Comparison of ENCODE assay signal across 7 mouse cellular contexts in the genomic region with DNA sequence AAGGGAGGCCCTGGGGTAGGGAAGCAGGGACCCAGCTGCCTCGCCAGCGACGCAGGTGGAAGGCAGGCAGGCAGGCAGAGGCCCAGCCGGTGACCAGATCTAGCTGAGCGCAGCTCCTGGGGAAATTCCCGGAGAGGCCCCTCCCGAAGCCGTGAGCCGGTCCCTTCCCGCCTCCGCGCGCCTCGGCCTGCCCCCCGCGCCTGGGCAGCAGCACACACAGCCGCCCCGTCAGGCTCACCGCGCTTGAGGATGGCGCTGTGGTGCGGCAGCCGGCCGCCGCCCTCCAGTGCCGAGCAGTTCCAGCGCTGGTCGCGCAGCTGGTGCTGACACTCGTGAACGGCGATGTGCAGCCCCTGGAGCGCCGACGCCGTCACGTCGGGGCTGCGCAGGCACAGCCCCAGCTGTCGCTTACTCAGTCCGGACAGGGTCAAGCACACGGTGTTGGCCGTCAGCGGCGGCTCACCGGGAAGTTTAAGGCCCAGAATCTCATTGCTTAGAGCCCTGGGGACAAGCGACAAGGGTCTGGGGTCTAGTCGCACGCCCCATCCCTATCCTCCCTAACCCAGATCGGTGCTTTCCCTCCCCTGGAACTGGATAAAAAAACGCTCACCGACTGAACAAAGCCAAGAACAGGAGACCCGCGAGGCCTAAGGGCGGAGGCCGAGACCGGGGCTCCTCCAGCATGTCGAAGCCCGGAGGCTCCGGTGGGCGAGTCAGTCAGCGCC. TPM values are rescaled to one million over a fixed set of nuclear protein-coding genes. Genes with fewer than 3 reads are reported as not detected.
DNase-seq lines count a peak whose midpoint lies in the region; ATAC-seq lines count a peak whose summit lies in the region.

No protein-coding gene starts in this region.

- H3K27ac ChIP-seq in forebrain, embryonic 15.5 days (replicated peaks) = no peak overlapping the region
- H3K27ac ChIP-seq in midbrain, embryonic 12.5 days (replicated peaks) = no peak overlapping the region

- 2% methylated on average over 61 of the region's 62 CpGs for WGBS in forebrain, embryonic 15.5 days
- under 1% methylated on average over 57 of the region's 62 CpGs for WGBS in midbrain, embryonic 12.5 days

- peak overlapping the region; percentile 24 for H3K4me3 ChIP-seq in forebrain, embryonic 15.5 days
- peak overlapping the region; percentile 31 for H3K4me3 ChIP-seq in midbrain, embryonic 12.5 days

- no peak; the same call in 1 of the 2 replicates for ATAC-seq in forebrain, embryonic 15.5 days (replicated peaks)
- peak; percentile 61 for ATAC-seq in midbrain, embryonic 12.5 days (ENCODE audit: low FRiP score, low read depth)

- H3K4me1 ChIP-seq in forebrain, embryonic 15.5 days = peaks cover 28% of the 10 kb centered on the region
- H3K4me1 ChIP-seq in midbrain, embryonic 12.5 days = peaks cover 43% of the 10 kb centered on the region

- DNase-seq in 3134 (ENCODE audit: extremely low read depth, insufficient read length, low spot score) = peak; percentile 66
- DNase-seq in CD4-positive helper T cell, adult 2 months (ENCODE audit: low read depth, low spot score) = peak; percentile 73
- peak; percentile 67 for DNase-seq in kidney, postnatal 10 days
- DNase-seq in left cerebral cortex, adult 9 months (ENCODE audit: low spot score in 2 of 2) = no peak
- no peak for DNase-seq in urinary bladder, postnatal 4 days (ENCODE audit: low spot score in 2 of 2)

- peaks cover 98% of the 10 kb centered on the region for H3K27me3 ChIP-seq in forebrain, embryonic 15.5 days
- H3K27me3 ChIP-seq in midbrain, embryonic 12.5 days = peaks cover 100% of the 10 kb centered on the region

- 0 out of 2 replicates have a peak overlapping the region, but pooled peaks have one; percentile 25 for H3K9ac ChIP-seq in forebrain, embryonic 15.5 days (replicated peaks)
- 0 out of 2 replicates have a peak overlapping the region, but pooled peaks have one; percentile 15 for H3K9ac ChIP-seq in midbrain, embryonic 12.5 days (replicated peaks)

- H3K4me2 ChIP-seq in forebrain, embryonic 15.5 days (replicated peaks) = peak overlapping the region; percentile 32
- peak overlapping the region; percentile 47 for H3K4me2 ChIP-seq in midbrain, embryonic 12.5 days (replicated peaks)

- H3K9me3 ChIP-seq in forebrain, embryonic 15.5 days = no peaks in the 10 kb centered on the region
- H3K9me3 ChIP-seq in midbrain, embryonic 12.5 days = no peaks in the 10 kb centered on the region

- H3K36me3 ChIP-seq in forebrain, embryonic 15.5 days = no peaks in the 10 kb centered on the region
- no peaks in the 10 kb centered on the region for H3K36me3 ChIP-seq in midbrain, embryonic 12.5 days

RNA-seq across cellular contexts. Expression of a gene that starts 1.5 kb away (rescaled TPM):
- polyA plus RNA-seq in forebrain, embryonic 15.5 days (2015; fragmentation: Nextera tagmentation; extraction: Ambion mirVana) = not detected in 2 replicates
- 0.14 and 0.34 TPM in 2 replicates for polyA plus RNA-seq in midbrain, embryonic 12.5 days (2016; fragmentation: Nextera tagmentation; extraction: Ambion mirVana)

RNA-seq across cellular contexts. Expression of a gene that starts 13.2 kb away (rescaled TPM):
- 0.19 and 0.25 TPM in 2 replicates for polyA plus RNA-seq in forebrain, embryonic 15.5 days (2015; fragmentation: Nextera tagmentation; extraction: Ambion mirVana)
- polyA plus RNA-seq in midbrain, embryonic 12.5 days (2016; fragmentation: Nextera tagmentation; extraction: Ambion mirVana) = 8.7 and 13.1 TPM in 2 replicates

RNA-seq across cellular contexts. Expression of a gene that starts 13.4 kb away (rescaled TPM):
- polyA plus RNA-seq in forebrain, embryonic 15.5 days (2015; fragmentation: Nextera tagmentation; extraction: Ambion mirVana) = 82.3 and 88.2 TPM in 2 replicates
- 56.0 and 64.4 TPM in 2 replicates for polyA plus RNA-seq in midbrain, embryonic 12.5 days (2016; fragmentation: Nextera tagmentation; extraction: Ambion mirVana)

RNA-seq across cellular contexts. Expression of a gene that starts 32.8 kb away (rescaled TPM):
- polyA plus RNA-seq in forebrain, embryonic 15.5 days (2015; fragmentation: Nextera tagmentation; extraction: Ambion mirVana) = 0.46 and 0.47 TPM in 2 replicates
- polyA plus RNA-seq in midbrain, embryonic 12.5 days (2016; fragmentation: Nextera tagmentation; extraction: Ambion mirVana) = 0.61 and 1.3 TPM in 2 replicates

RNA-seq across cellular contexts. Expression of a gene that starts 48.4 kb away (rescaled TPM):
- 3.5 and 3.6 TPM in 2 replicates for polyA plus RNA-seq in forebrain, embryonic 15.5 days (2015; fragmentation: Nextera tagmentation; extraction: Ambion mirVana)
- 5.7 and 9.2 TPM in 2 replicates for polyA plus RNA-seq in midbrain, embryonic 12.5 days (2016; fragmentation: Nextera tagmentation; extraction: Ambion mirVana)

Comparison
In these comparisons a context has a peak if more than half of its experiments do, and no peak if none do; other contexts are left out.
1. DNase-seq: peak in 3134 (single experiment), CD4-positive helper T cell, adult 2 months (single experiment) and kidney, postnatal 10 days (single experiment); none in left cerebral cortex, adult 9 months (0 of 2) and urinary bladder, postnatal 4 days (0 of 2).